Mouse (Mus musculus) lung, embryonic 14.5 days (tissue): ENCODE measurements around the gene Hist1h1d. TPM values are rescaled to one million over a fixed set of nuclear protein-coding genes. Genes with fewer than 3 reads are reported as not detected.
"Not testable (repeated sequence)": the region's sequence is repeated elsewhere in the genome, so short reads cannot be mapped to it uniquely, and the experiment has no call there.

Source experiments
- ATAC-seq: fragments of 200-750 bp; cut with Nextera tagmentation; 2 replicates; pipeline ENCODE4 v1.8.0; 2017; ENCODE audit warnings: mild to moderate bottlenecking, moderate TSS enrichment, moderate library complexity; ENCODE audit not compliant: insufficient read depth
- DNase-seq: peaks from one replicate; pipeline ENCODE4 v3.0.0-alpha.2; 2015
- H3K27ac ChIP-seq: fragments of 300-500 bp; sonication (generic); 2 replicates; pipeline ENCODE4 v1.5.1; 2014; ENCODE audit warnings: low read depth, mild to moderate bottlenecking, moderate library complexity
- H3K27me3 ChIP-seq: fragments of 300-500 bp; sonication (generic); 2 replicates; pipeline ENCODE4 v1.6.1; 2014; ENCODE audit warnings: low read length, control low read depth; ENCODE audit not compliant: insufficient read depth
- H3K36me3 ChIP-seq: fragments of 300-500 bp; sonication (generic); 2 replicates; pipeline ENCODE4 v1.6.1; 2014; ENCODE audit warnings: control low read depth; ENCODE audit not compliant: insufficient read depth
- H3K4me1 ChIP-seq: fragments of 300-500 bp; sonication (generic); 2 replicates; pipeline ENCODE4 v1.6.1; 2014; ENCODE audit warnings: antibody characterized with exemption, control low read depth; ENCODE audit not compliant: insufficient read depth
- H3K4me2 ChIP-seq: fragments of 300-500 bp; sonication (generic); 2 replicates; pipeline ENCODE4 v1.6.1; 2014; ENCODE audit warnings: mild to moderate bottlenecking
- H3K4me3 ChIP-seq: fragments of 300-500 bp; sonication (generic); 2 replicates; pipeline ENCODE4 v1.5.1; 2014; ENCODE audit warnings: low read depth, low read length
- H3K9ac ChIP-seq: fragments of 300-500 bp; sonication (generic); 2 replicates; pipeline ENCODE4 v1.6.1; 2014
- H3K9me3 ChIP-seq: fragments of 300-500 bp; sonication (generic); 2 replicates; pipeline ENCODE4 v1.6.1; 2016; ENCODE audit warnings: low read depth, low read length, control low read depth
- CTCF ChIP-seq: IDR thresholded peaks from 2 replicates; pipeline ENCODE4 v1.5.1; 2016; ENCODE audit warnings: antibody characterized with exemption, low read depth
- WGBS: fragments of 180-500 bp; shearing (Covaris S2); extraction: QIAGEN DNeasy Blood & Tissue Kit; methylation state at CpG from one replicate; pipeline ENCODE4 v1.1.7; 2014; 5-methylcytosine and 5-hydroxymethylcytosine counted together
- polyA plus RNA-seq: library from polyadenylated mRNA; unstranded; fragments of >200 nt; fragmentation: Nextera tagmentation; extraction: Ambion mirVana; gene quantifications from 2 replicates; pipeline ENCODE4 v1.2.1, GENCODE M21; 2014

Hist1h1d gene
- polyA plus RNA-seq, 1 experiment from 2014 or later, result 0.99 TPM

- Histone ChIP-seq H3K9me3 (no peaks in the 10 kb centered on the region), H3K4me3 (peak overlapping the region; percentile 53), H3K36me3 (no peaks in the 10 kb centered on the region), H3K27ac (peak overlapping the region; percentile 99), H3K4me2 (peak overlapping the region; percentile 63), H3K4me1 (peaks cover 13% of the 10 kb centered on the region; the same call in 1 of the 2 replicates), H3K9ac (peak overlapping the region; percentile 75), H3K27me3 (no peaks in the 10 kb centered on the region)
- WGBS, result under 1% methylated on average over 15 of the region's 15 CpGs
- no peak for TF ChIP-seq CTCF
- peak; percentile 2; the same call in 1 of the 2 replicates for ATAC-seq
- DNase-seq, result peak; percentile 81
These were observed 18.5 kb upstream of the Hist1h1d start for GRCm38 (mm10) chr13:23534368-23535131.

- Histone ChIP-seq H3K4me3 (peak within 1 kb of the TSS; percentile 53), H3K4me1 (peaks cover 13% of the 10 kb centered on the region; the same call in 1 of the 2 replicates), H3K27ac (peak within 1 kb of the TSS; percentile 99), H3K9ac (peak within 1 kb of the TSS; percentile 75), H3K4me2 (peak within 1 kb of the TSS; percentile 63)
- ATAC-seq (peak; percentile 90), DNase-seq (peak; percentile 97)
- not testable (repeated sequence) for H3K36me3 ChIP-seq, H3K9me3 ChIP-seq, H3K27me3 ChIP-seq
- WGBS, result under 1% methylated on average over 48 of the region's 62 CpGs
These were observed 17.7 kb upstream of the Hist1h1d start, which contains the start of gene Hist1h3g for GRCm38 (mm10) chr13:23535137-23536075. Gene Hist1h3g, plus strand, starts transcription at chr13:23535422.

- no peaks in the 10 kb centered on the region for H3K9me3 ChIP-seq
- no peak for ATAC-seq
- H3K4me2 ChIP-seq, result peak overlapping the region; percentile 63
- H3K36me3 ChIP-seq, result no peaks in the 10 kb centered on the region
- H3K9ac ChIP-seq, result peak overlapping the region; percentile 75
- H3K4me3 ChIP-seq, result peak overlapping the region; percentile 53
- H3K27ac ChIP-seq, result peak overlapping the region; percentile 99
- no peaks in the 10 kb centered on the region for H3K27me3 ChIP-seq
- DNase-seq, result peak; percentile 64
- whole genome bisulfite sequencing, result 11% methylated on average over 7 of the region's 7 CpGs
- no peak for TF ChIP-seq CTCF
- H3K4me1 ChIP-seq, result peaks cover 13% of the 10 kb centered on the region; the same call in 1 of the 2 replicates
These were observed 16.8 kb upstream of the Hist1h1d start for GRCm38 (mm10) chr13:23536076-23536822.

GRCm38 (mm10) chr13:23537006-23537710, 15.9 kb upstream of the Hist1h1d start:
- H3K27ac ChIP-seq, result peak overlapping the region; percentile 99; the same call in 1 of the 2 replicates
- DNase-seq (no peak), ATAC-seq (no peak)
- no peak for TF ChIP-seq CTCF
- H3K4me2 ChIP-seq, result peak overlapping the region; percentile 63
- H3K4me3 ChIP-seq, result peak overlapping the region; percentile 53
- H3K4me1 ChIP-seq, result peaks cover 13% of the 10 kb centered on the region; the same call in 1 of the 2 replicates
- H3K9ac ChIP-seq, result peak overlapping the region; percentile 75
- no peaks in the 10 kb centered on the region for H3K36me3 ChIP-seq
- H3K9me3 ChIP-seq, result no peaks in the 10 kb centered on the region
- H3K27me3 ChIP-seq, result no peaks in the 10 kb centered on the region
- 59% methylated on average over 3 of the region's 3 CpGs for WGBS

GRCm38 (mm10) chr13:23538249-23538648, 14.8 kb upstream of the Hist1h1d start:
- TF ChIP-seq CTCF, result no peak
- Histone ChIP-seq H3K27ac (no peak overlapping the region), H3K9ac (no peak overlapping the region), H3K4me1 (0 out of 2 replicates have a peak, but pooled peaks cover 3% of the 10 kb centered on the region), H3K9me3 (no peaks in the 10 kb centered on the region), H3K27me3 (no peaks in the 10 kb centered on the region), H3K36me3 (no peaks in the 10 kb centered on the region), H3K4me2 (no peak overlapping the region), H3K4me3 (no peak overlapping the region)
- 76% methylated on average over 5 of the region's 5 CpGs for WGBS
- DNase-seq (no peak), ATAC-seq (no peak)

GRCm38 (mm10) chr13:23539821-23540220, 13.2 kb upstream of the Hist1h1d start:
- H3K4me1 ChIP-seq, H3K4me2 ChIP-seq, ATAC-seq, H3K9ac ChIP-seq, H3K4me3 ChIP-seq, H3K9me3 ChIP-seq, H3K36me3 ChIP-seq, DNase-seq, H3K27me3 ChIP-seq, H3K27ac ChIP-seq: not testable (repeated sequence)
- 71% methylated on average over 1 of the region's 1 CpGs for WGBS
